Mouse (Mus musculus): ENCODE results near the gene Rab25. TPM values are rescaled to one million over a fixed set of nuclear protein-coding genes. Genes with fewer than 3 reads are reported as not detected.
A peak's percentile ranks its signal among the peaks of the same experiment; 100 is the strongest.

Gene Rab25
- polyA plus RNA-seq, 1 experiment from 2014 or later = 1.1 TPM

- Histone ChIP-seq H3K9me3 (replicated peaks; ENCODE audit: control insufficient read depth, low read length) (no peaks in the 10 kb centered on the region), H3K4me2 (ENCODE audit: low read depth, low read length) (peak overlapping the region; percentile 99), H3K27ac (ENCODE audit: low read length) (no peak overlapping the region), H3K4me3 (ENCODE audit: low read depth, low read length) (peak overlapping the region; percentile 95), H3K36me3 (ENCODE audit: control insufficient read depth, insufficient read depth) (peaks cover 4% of the 10 kb centered on the region), H3K9ac (ENCODE audit: low read depth, low read length) (no peak overlapping the region; the same call in 1 of the 2 replicates), H3K27me3 (ENCODE audit: control insufficient read depth, insufficient read depth, low read depth, low read length) (no peaks in the 10 kb centered on the region), H3K4me1 (ENCODE audit: control insufficient read depth, low read depth, low read length) (peaks cover 37% of the 10 kb centered on the region)
- no peak for ATAC-seq (ENCODE audit: low read depth)
- 58% methylated on average over 4 of the region's 4 CpGs for WGBS (ENCODE audit: insufficient replicate concordance)
These were observed 3.5 kb upstream of the Rab25 start for GRCm38 (mm10) chr3:88551586-88551985.

- H3K9me3 ChIP-seq (replicated peaks; ENCODE audit: control insufficient read depth, low read length) = no peaks in the 10 kb centered on the region
- no peak overlapping the region for H3K27ac ChIP-seq (ENCODE audit: low read length)
- H3K36me3 ChIP-seq (ENCODE audit: control insufficient read depth, insufficient read depth) = no peaks in the 10 kb centered on the region
- no peak overlapping the region for H3K4me3 ChIP-seq (ENCODE audit: low read depth, low read length)
- ATAC-seq (ENCODE audit: low read depth) = no peak
- H3K4me2 ChIP-seq (ENCODE audit: low read depth, low read length) = no peak overlapping the region
- no peak overlapping the region for H3K9ac ChIP-seq (ENCODE audit: low read depth, low read length)
- H3K27me3 ChIP-seq (ENCODE audit: control insufficient read depth, insufficient read depth, low read depth, low read length) = no peaks in the 10 kb centered on the region
- H3K4me1 ChIP-seq (ENCODE audit: control insufficient read depth, low read depth, low read length) = peaks cover 14% of the 10 kb centered on the region
- 41% methylated on average over 6 of the region's 6 CpGs for WGBS (ENCODE audit: insufficient replicate concordance)
These were observed 1.3 kb downstream of the Rab25 start for GRCm38 (mm10) chr3:88546674-88547418.

GRCm38 (mm10) chr3:88544955-88545591, 3.0 kb downstream of the Rab25 start:
- Histone ChIP-seq H3K4me2 (ENCODE audit: low read depth, low read length) (no peak overlapping the region), H3K27me3 (ENCODE audit: control insufficient read depth, insufficient read depth, low read depth, low read length) (no peaks in the 10 kb centered on the region), H3K4me3 (ENCODE audit: low read depth, low read length) (no peak overlapping the region), H3K36me3 (ENCODE audit: control insufficient read depth, insufficient read depth) (no peaks in the 10 kb centered on the region), H3K9me3 (replicated peaks; ENCODE audit: control insufficient read depth, low read length) (no peaks in the 10 kb centered on the region), H3K9ac (ENCODE audit: low read depth, low read length) (no peak overlapping the region), H3K4me1 (ENCODE audit: control insufficient read depth, low read depth, low read length) (peaks cover 7% of the 10 kb centered on the region), H3K27ac (ENCODE audit: low read length) (no peak overlapping the region)
- no peak for ATAC-seq (ENCODE audit: low read depth)
- WGBS (ENCODE audit: insufficient replicate concordance) = 45% methylated on average over 20 of the region's 20 CpGs

GRCm38 (mm10) chr3:88544514-88544913, 3.6 kb downstream of the Rab25 start:
- no peak for ATAC-seq (ENCODE audit: low read depth)
- H3K27me3 ChIP-seq (ENCODE audit: control insufficient read depth, insufficient read depth, low read depth, low read length) = no peaks in the 10 kb centered on the region
- H3K4me1 ChIP-seq (ENCODE audit: control insufficient read depth, low read depth, low read length) = peaks cover 7% of the 10 kb centered on the region
- H3K27ac ChIP-seq (ENCODE audit: low read length) = no peak overlapping the region
- 37% methylated on average over 5 of the region's 5 CpGs for WGBS (ENCODE audit: insufficient replicate concordance)
- no peaks in the 10 kb centered on the region for H3K36me3 ChIP-seq (ENCODE audit: control insufficient read depth, insufficient read depth)
- H3K4me2 ChIP-seq (ENCODE audit: low read depth, low read length) = no peak overlapping the region
- H3K9me3 ChIP-seq (replicated peaks; ENCODE audit: control insufficient read depth, low read length) = no peaks in the 10 kb centered on the region
- H3K4me3 ChIP-seq (ENCODE audit: low read depth, low read length) = no peak overlapping the region
- H3K9ac ChIP-seq (ENCODE audit: low read depth, low read length) = no peak overlapping the region

GRCm38 (mm10) chr3:88543651-88544410, 4.3 kb downstream of the Rab25 start:
- H3K27ac ChIP-seq (ENCODE audit: low read length) = no peak overlapping the region
- WGBS (ENCODE audit: insufficient replicate concordance) = 39% methylated on average over 5 of the region's 5 CpGs
- H3K9ac ChIP-seq (ENCODE audit: low read depth, low read length) = no peak overlapping the region
- no peak overlapping the region for H3K4me2 ChIP-seq (ENCODE audit: low read depth, low read length)
- ATAC-seq (ENCODE audit: low read depth) = no peak
- peaks cover 7% of the 10 kb centered on the region for H3K4me1 ChIP-seq (ENCODE audit: control insufficient read depth, low read depth, low read length)
- H3K9me3 ChIP-seq (replicated peaks; ENCODE audit: control insufficient read depth, low read length) = no peaks in the 10 kb centered on the region
- H3K4me3 ChIP-seq (ENCODE audit: low read depth, low read length) = no peak overlapping the region
- H3K27me3 ChIP-seq (ENCODE audit: control insufficient read depth, insufficient read depth, low read depth, low read length) = no peaks in the 10 kb centered on the region
- H3K36me3 ChIP-seq (ENCODE audit: control insufficient read depth, insufficient read depth) = no peaks in the 10 kb centered on the region

- Histone ChIP-seq H3K4me2 (ENCODE audit: low read depth, low read length) (no peak overlapping the region), H3K9me3 (replicated peaks; ENCODE audit: control insufficient read depth, low read length) (no peaks in the 10 kb centered on the region), H3K27me3 (ENCODE audit: control insufficient read depth, insufficient read depth, low read depth, low read length) (no peaks in the 10 kb centered on the region), H3K36me3 (ENCODE audit: control insufficient read depth, insufficient read depth) (no peaks in the 10 kb centered on the region), H3K4me1 (ENCODE audit: control insufficient read depth, low read depth, low read length) (peaks cover 7% of the 10 kb centered on the region), H3K9ac (ENCODE audit: low read depth, low read length) (no peak overlapping the region), H3K27ac (ENCODE audit: low read length) (no peak overlapping the region), H3K4me3 (ENCODE audit: low read depth, low read length) (no peak overlapping the region)
- no peak for ATAC-seq (ENCODE audit: low read depth)
- 65% methylated on average over 8 of the region's 8 CpGs for WGBS (ENCODE audit: insufficient replicate concordance)
These were observed 4.9 kb downstream of the Rab25 start for GRCm38 (mm10) chr3:88543174-88543573.

- Histone ChIP-seq H3K9me3 (replicated peaks; ENCODE audit: control insufficient read depth, low read length) (no peaks in the 10 kb centered on the region), H3K27ac (ENCODE audit: low read length) (no peak overlapping the region), H3K4me2 (ENCODE audit: low read depth, low read length) (no peak overlapping the region), H3K36me3 (ENCODE audit: control insufficient read depth, insufficient read depth) (no peaks in the 10 kb centered on the region), H3K4me1 (ENCODE audit: control insufficient read depth, low read depth, low read length) (peaks cover 7% of the 10 kb centered on the region), H3K27me3 (ENCODE audit: control insufficient read depth, insufficient read depth, low read depth, low read length) (no peaks in the 10 kb centered on the region), H3K9ac (ENCODE audit: low read depth, low read length) (no peak overlapping the region), H3K4me3 (ENCODE audit: low read depth, low read length) (no peak overlapping the region)
- no peak for ATAC-seq (ENCODE audit: low read depth)
- WGBS (ENCODE audit: insufficient replicate concordance) = 74% methylated on average over 4 of the region's 4 CpGs
These were observed 5.6 kb downstream of the Rab25 start for GRCm38 (mm10) chr3:88542486-88542885.

- H3K4me1 ChIP-seq (ENCODE audit: control insufficient read depth, low read depth, low read length) = peaks cover 6% of the 10 kb centered on the region
- H3K4me3 ChIP-seq (ENCODE audit: low read depth, low read length) = no peak overlapping the region
- H3K27me3 ChIP-seq (ENCODE audit: control insufficient read depth, insufficient read depth, low read depth, low read length) = no peaks in the 10 kb centered on the region
- no peaks in the 10 kb centered on the region for H3K36me3 ChIP-seq (ENCODE audit: control insufficient read depth, insufficient read depth)
- ATAC-seq (ENCODE audit: low read depth) = no peak
- H3K27ac ChIP-seq (ENCODE audit: low read length) = no peak overlapping the region
- no peak overlapping the region for H3K4me2 ChIP-seq (ENCODE audit: low read depth, low read length)
- no peaks in the 10 kb centered on the region for H3K9me3 ChIP-seq (replicated peaks; ENCODE audit: control insufficient read depth, low read length)
- H3K9ac ChIP-seq (ENCODE audit: low read depth, low read length) = no peak overlapping the region
- 68% methylated on average over 7 of the region's 7 CpGs for WGBS (ENCODE audit: insufficient replicate concordance)
These were observed 6.3 kb downstream of the Rab25 start for GRCm38 (mm10) chr3:88541622-88542401.

All from liver, embryonic 16.5 days (tissue).